Mouse (Mus musculus): ENCODE data around the gene Cldn6. TPM values are rescaled to one million over a fixed set of nuclear protein-coding genes. Genes with fewer than 3 reads are reported as not detected.
A peak's percentile ranks its signal among the peaks of the same experiment; 100 is the strongest.

The Cldn6 gene
- polyA plus RNA-seq, 1 experiment = 0.11 TPM

DNA sequence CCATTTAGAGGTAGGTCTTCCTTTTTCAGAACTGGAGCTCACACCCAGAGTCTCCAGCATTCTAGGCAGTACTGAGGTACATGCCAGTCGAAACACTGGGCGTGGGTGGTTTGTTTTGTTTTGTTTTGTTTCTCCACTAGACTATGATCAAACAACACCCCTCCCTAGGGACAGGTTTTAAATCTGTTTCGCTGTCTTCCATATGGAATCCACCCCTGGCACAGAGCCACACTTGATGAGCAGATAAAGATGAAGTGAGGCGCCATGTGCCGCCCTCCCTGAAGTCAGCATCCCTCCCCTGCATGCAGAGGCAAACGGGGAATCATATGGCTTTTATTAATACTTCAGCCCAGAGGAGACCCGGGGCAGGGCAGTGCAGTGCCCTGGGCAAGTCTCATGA is 25.7 kb downstream of the Cldn6 start:
- no peak for DNase-seq
- Histone ChIP-seq H3K27ac (ENCODE audit: insufficient read depth, low read length) (no peak overlapping the region), H3K4me3 (replicated peaks; ENCODE audit: insufficient read depth, low read depth, low read length) (no peak overlapping the region), H3K27me3 (ENCODE audit: control insufficient read depth, insufficient read depth, low read length) (no peaks in the 10 kb centered on the region), H3K4me1 (ENCODE audit: control insufficient read depth, insufficient read depth, low read length) (no peaks in the 10 kb centered on the region; the same call in 1 of the 2 replicates)
- 32% methylated on average over 7 of the region's 7 CpGs for WGBS
- TF ChIP-seq CTCF (IDR thresholded peaks at IDR 0.05; ENCODE audit: borderline replicate concordance, insufficient read depth, low read depth, low read length) = no peak
- TF ChIP-seq POLR2A (IDR thresholded peaks at IDR 0.05; ENCODE audit: borderline replicate concordance, insufficient read depth, low read length) = no peak

- WGBS = 76% methylated on average over 7 of the region's 7 CpGs
- Histone ChIP-seq H3K27ac (ENCODE audit: insufficient read depth, low read length) (no peak overlapping the region), H3K4me1 (ENCODE audit: control insufficient read depth, insufficient read depth, low read length) (no peaks in the 10 kb centered on the region; the same call in 1 of the 2 replicates), H3K27me3 (ENCODE audit: control insufficient read depth, insufficient read depth, low read length) (no peaks in the 10 kb centered on the region), H3K4me3 (replicated peaks; ENCODE audit: insufficient read depth, low read depth, low read length) (no peak overlapping the region)
- no peak for DNase-seq
- TF ChIP-seq CTCF (IDR thresholded peaks at IDR 0.05; ENCODE audit: borderline replicate concordance, insufficient read depth, low read depth, low read length) (no peak), POLR2A (IDR thresholded peaks at IDR 0.05; ENCODE audit: borderline replicate concordance, insufficient read depth, low read length) (no peak)
These were observed 26.6 kb downstream of the Cldn6 start for GRCm38 (mm10) chr17:23705525-23706104.

DNA sequence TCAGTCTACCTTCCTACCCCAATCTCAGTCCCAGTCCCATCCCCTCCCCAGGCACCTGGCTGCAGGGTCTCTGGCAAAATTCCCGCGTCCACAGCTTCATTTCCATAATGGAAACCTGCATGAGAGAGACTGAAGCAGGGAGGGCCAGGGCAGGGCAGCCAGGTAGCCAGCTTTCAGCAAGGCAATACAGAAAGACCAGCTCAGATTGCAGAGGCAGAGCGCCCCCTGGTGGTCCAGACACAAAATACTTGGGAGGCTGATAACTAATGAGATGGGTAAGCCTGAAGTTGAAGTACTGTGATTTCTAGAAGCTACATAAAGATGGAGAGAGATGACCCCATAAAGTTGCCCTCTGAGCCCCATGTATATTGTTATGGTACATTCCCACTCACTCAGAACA is 27.2 kb downstream of the Cldn6 start:
- H3K4me1 ChIP-seq (ENCODE audit: control insufficient read depth, insufficient read depth, low read length) = no peaks in the 10 kb centered on the region; the same call in 1 of the 2 replicates
- 4% methylated on average over 3 of the region's 3 CpGs for WGBS
- DNase-seq = peak; percentile 76 to 84

GRCm38 (mm10) chr17:23717003-23717402 is 38.0 kb downstream of the Cldn6 start:
- H3K27me3 ChIP-seq (ENCODE audit: control insufficient read depth, insufficient read depth, low read length) = no peaks in the 10 kb centered on the region
- no peak overlapping the region for H3K27ac ChIP-seq (ENCODE audit: insufficient read depth, low read length)
- no peak overlapping the region for H3K4me3 ChIP-seq (replicated peaks; ENCODE audit: insufficient read depth, low read depth, low read length)

More for the DNA sequence above, 27.2 kb downstream of the Cldn6 start:
- no peaks in the 10 kb centered on the region for H3K27me3 ChIP-seq (ENCODE audit: control insufficient read depth, insufficient read depth, low read length)
- TF ChIP-seq POLR2A (IDR thresholded peaks at IDR 0.05; ENCODE audit: borderline replicate concordance, insufficient read depth, low read length) (no peak), CTCF (IDR thresholded peaks at IDR 0.05; ENCODE audit: borderline replicate concordance, insufficient read depth, low read depth, low read length) (peak; percentile 90)
- H3K4me3 ChIP-seq (replicated peaks; ENCODE audit: insufficient read depth, low read depth, low read length) = no peak overlapping the region
- H3K27ac ChIP-seq (ENCODE audit: insufficient read depth, low read length) = no peak overlapping the region

DNA sequence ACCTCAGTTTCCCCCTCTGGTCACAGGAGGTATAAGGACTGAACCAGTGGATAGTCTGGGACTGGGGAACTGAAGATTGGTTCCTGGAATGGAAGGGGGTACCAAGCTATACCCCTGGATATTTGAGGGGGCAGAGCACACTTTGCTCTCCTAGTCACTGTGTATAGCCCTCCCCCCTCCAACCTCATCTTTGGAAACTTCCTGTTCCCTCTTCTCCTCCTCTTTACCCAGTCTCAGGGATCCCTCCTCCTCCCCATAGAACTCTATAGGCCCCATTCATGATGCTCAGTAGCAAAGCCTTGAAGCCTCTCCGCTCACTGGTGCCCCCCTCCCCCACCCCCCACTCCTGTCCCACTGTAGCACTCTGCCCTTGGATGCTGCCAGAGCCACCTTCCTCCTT is 40.4 kb downstream of the Cldn6 start:
- TF ChIP-seq CTCF (IDR thresholded peaks at IDR 0.05; ENCODE audit: borderline replicate concordance, insufficient read depth, low read depth, low read length) = no peak
- no peak for TF ChIP-seq POLR2A (IDR thresholded peaks at IDR 0.05; ENCODE audit: borderline replicate concordance, insufficient read depth, low read length)

More at GRCm38 (mm10) chr17:23717003-23717402, 38.0 kb downstream of the Cldn6 start:
- no peak for DNase-seq
- no peaks in the 10 kb centered on the region for H3K4me1 ChIP-seq (ENCODE audit: control insufficient read depth, insufficient read depth, low read length)
- WGBS = 81% methylated on average over 2 of the region's 2 CpGs
- no peak for TF ChIP-seq POLR2A (IDR thresholded peaks at IDR 0.05; ENCODE audit: borderline replicate concordance, insufficient read depth, low read length)
- no peak for TF ChIP-seq CTCF (IDR thresholded peaks at IDR 0.05; ENCODE audit: borderline replicate concordance, insufficient read depth, low read depth, low read length)

GRCm38 (mm10) chr17:23721886-23722285 is 42.8 kb downstream of the Cldn6 start:
- Histone ChIP-seq H3K4me1 (ENCODE audit: control insufficient read depth, insufficient read depth, low read length) (no peaks in the 10 kb centered on the region), H3K4me3 (replicated peaks; ENCODE audit: insufficient read depth, low read depth, low read length) (no peak overlapping the region), H3K27ac (ENCODE audit: insufficient read depth, low read length) (no peak overlapping the region), H3K27me3 (ENCODE audit: control insufficient read depth, insufficient read depth, low read length) (no peaks in the 10 kb centered on the region)
- DNase-seq = no peak
- TF ChIP-seq POLR2A (IDR thresholded peaks at IDR 0.05; ENCODE audit: borderline replicate concordance, insufficient read depth, low read length) = no peak
- TF ChIP-seq CTCF (IDR thresholded peaks at IDR 0.05; ENCODE audit: borderline replicate concordance, insufficient read depth, low read depth, low read length) = no peak
- 93% methylated on average over 2 of the region's 2 CpGs for WGBS

More for the DNA sequence above, 40.4 kb downstream of the Cldn6 start:
- Histone ChIP-seq H3K4me1 (ENCODE audit: control insufficient read depth, insufficient read depth, low read length) (no peaks in the 10 kb centered on the region), H3K27ac (ENCODE audit: insufficient read depth, low read length) (no peak overlapping the region), H3K4me3 (replicated peaks; ENCODE audit: insufficient read depth, low read depth, low read length) (no peak overlapping the region), H3K27me3 (ENCODE audit: control insufficient read depth, insufficient read depth, low read length) (no peaks in the 10 kb centered on the region)
- WGBS = 27% methylated on average over 1 of the region's 1 CpGs
- no peak for DNase-seq

DNA sequence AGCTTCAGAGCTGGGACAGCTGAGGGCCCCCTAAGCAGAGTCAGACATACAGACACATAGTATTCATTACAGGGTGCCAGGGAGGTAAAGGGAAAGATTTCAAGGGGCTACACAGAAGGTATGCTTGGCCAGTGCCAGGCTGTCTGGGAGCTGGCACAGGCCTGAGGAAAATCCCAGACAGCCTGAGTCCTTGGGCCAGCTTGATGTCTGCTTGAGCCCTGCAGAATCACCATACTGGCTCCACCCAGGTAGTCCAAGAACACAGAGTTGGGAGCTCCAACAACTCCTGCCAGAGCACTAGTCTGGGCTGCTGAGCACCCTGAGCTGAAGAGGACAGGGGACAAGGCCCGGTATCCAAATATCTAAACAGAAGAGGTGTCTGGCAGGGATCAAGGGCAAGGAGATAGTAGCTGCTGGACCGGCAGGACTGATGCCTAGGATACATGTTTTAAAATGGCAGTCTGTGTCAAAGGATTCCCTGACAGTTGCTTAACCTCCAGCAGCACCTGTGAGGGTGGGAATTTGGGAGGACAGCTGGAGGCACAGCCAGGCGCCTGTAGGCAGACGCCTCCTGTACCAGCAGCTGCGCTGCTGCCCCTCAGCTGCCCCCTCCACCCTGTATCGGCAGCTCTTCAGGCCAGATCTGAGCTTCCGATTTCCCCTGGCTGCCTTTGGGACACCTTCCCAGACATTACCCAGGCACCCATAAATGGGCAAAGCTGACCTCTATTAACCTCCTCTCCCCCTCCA is 43.5 kb downstream of the Cldn6 start, which contains the start of gene 1520401A03Rik:
Gene 1520401A03Rik, minus strand, starts transcription at position 408 of the 750 bp plus-strand sequence.
- Histone ChIP-seq H3K27me3 (ENCODE audit: control insufficient read depth, insufficient read depth, low read length) (no peaks in the 10 kb centered on the region), H3K4me1 (ENCODE audit: control insufficient read depth, insufficient read depth, low read length) (no peaks in the 10 kb centered on the region), H3K27ac (ENCODE audit: insufficient read depth, low read length) (no peak within 1 kb of the TSS), H3K4me3 (replicated peaks; ENCODE audit: insufficient read depth, low read depth, low read length) (no peak within 1 kb of the TSS)
- DNase-seq = no peak
- no peak for TF ChIP-seq POLR2A (IDR thresholded peaks at IDR 0.05; ENCODE audit: borderline replicate concordance, insufficient read depth, low read length)
- no peak for TF ChIP-seq CTCF (IDR thresholded peaks at IDR 0.05; ENCODE audit: borderline replicate concordance, insufficient read depth, low read depth, low read length)
- 50% methylated on average over 7 of the region's 7 CpGs for WGBS

Measured in cerebellum, adult 2 months (tissue).